Mouse (Mus musculus) olfactory bulb, adult 2 months (tissue): ENCODE results near the gene Ccdc15.

Source experiments
- CTCF ChIP-seq: fragments of 200-500 bp; IDR thresholded peaks from 2 replicates; pipeline ENCODE4 v1.5.1; 2012; ENCODE audit warnings: low read depth, mild to moderate bottlenecking, low read length, moderate library complexity; ENCODE audit not compliant: insufficient read depth
- POLR2A ChIP-seq: fragments of 200-500 bp; IDR thresholded peaks from 2 replicates; pipeline ENCODE4 v1.6.1; 2012; ENCODE audit warnings: mild to moderate bottlenecking, low read depth, low read length, moderate library complexity; ENCODE audit not compliant: insufficient read depth

GRCm38 (mm10) chr9:37392071-37392470 lies 43.8 kb upstream of the Ccdc15 start:
- TF ChIP-seq CTCF: no peak
- TF ChIP-seq POLR2A: no peak
